Mouse (Mus musculus): ENCODE measurements at regions not wholly inside any gene's neighbourhood (a gene's known extent, or its start where the extent isn't known, plus 50 kb on each side); places are given as distances from the start of the nearest gene placed in this dataset.

- Histone ChIP-seq H3K9me3 (ENCODE audit: low read length) (no peaks in the 10 kb centered on the region), H3K27me3 (ENCODE audit: insufficient read depth, low read length) (no peaks in the 10 kb centered on the region), H3K4me3 (replicated peaks; ENCODE audit: low read length) (no peak overlapping the region), H3K36me3 (ENCODE audit: insufficient read depth, low read length) (no peaks in the 10 kb centered on the region), H3K4me1 (replicated peaks; ENCODE audit: low read depth, low read length) (no peaks in the 10 kb centered on the region)
- TF ChIP-seq CTCF (conservative IDR thresholded peaks at IDR 0.05; ENCODE audit: low read length) (no peak), NANOG (IDR thresholded peaks at IDR 0.05; ENCODE audit: borderline replicate concordance, low read length) (no peak), POU5F1 (IDR thresholded peaks at IDR 0.05; ENCODE audit: borderline replicate concordance, low read length) (no peak)
These were observed 303.0 kb upstream of the Anxa10 start for GRCm38 (mm10) chr8:62425988-62426387.

DNA sequence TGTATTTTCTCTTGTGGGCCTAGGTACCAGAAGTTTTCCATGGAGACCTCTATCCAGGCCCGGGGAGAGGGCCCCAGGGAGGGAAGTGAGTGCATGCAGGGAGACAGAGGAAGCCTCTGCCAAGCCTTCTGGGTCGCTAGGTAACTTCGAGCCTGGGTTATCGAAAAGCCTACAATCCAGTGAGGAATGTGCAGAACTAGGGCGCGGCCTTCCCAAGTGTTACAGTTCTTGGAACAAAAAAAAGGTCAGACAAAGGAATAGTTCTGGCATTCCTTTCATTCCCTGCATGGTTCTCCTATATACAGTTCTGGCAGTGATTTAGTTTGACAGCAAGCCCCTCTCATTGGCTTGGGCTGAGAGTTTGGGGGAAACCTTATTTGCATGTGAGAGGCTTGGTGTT, 294.6 kb upstream of the Anxa10 start:
- TF ChIP-seq POU5F1 (IDR thresholded peaks at IDR 0.05; ENCODE audit: borderline replicate concordance, low read length) (no peak), NANOG (IDR thresholded peaks at IDR 0.05; ENCODE audit: borderline replicate concordance, low read length) (peak; percentile 17; the same call in 1 of the 2 replicates), CTCF (conservative IDR thresholded peaks at IDR 0.05; ENCODE audit: low read length) (no peak)
- H3K9me3 ChIP-seq (ENCODE audit: low read length): no peaks in the 10 kb centered on the region
- no peaks in the 10 kb centered on the region for H3K36me3 ChIP-seq (ENCODE audit: insufficient read depth, low read length)
- no peak overlapping the region for H3K4me3 ChIP-seq (replicated peaks; ENCODE audit: low read length)
- H3K27me3 ChIP-seq (ENCODE audit: insufficient read depth, low read length): no peaks in the 10 kb centered on the region
- H3K4me1 ChIP-seq (replicated peaks; ENCODE audit: low read depth, low read length): peaks cover 13% of the 10 kb centered on the region
